Mouse (Mus musculus): ENCODE results near the gene Defb5. TPM values are rescaled to one million over a fixed set of nuclear protein-coding genes. Genes with fewer than 3 reads are reported as not detected.

Defb5 gene
- polyA plus RNA-seq (2012; rRNA removed): not detected in 2 replicates

DNA sequence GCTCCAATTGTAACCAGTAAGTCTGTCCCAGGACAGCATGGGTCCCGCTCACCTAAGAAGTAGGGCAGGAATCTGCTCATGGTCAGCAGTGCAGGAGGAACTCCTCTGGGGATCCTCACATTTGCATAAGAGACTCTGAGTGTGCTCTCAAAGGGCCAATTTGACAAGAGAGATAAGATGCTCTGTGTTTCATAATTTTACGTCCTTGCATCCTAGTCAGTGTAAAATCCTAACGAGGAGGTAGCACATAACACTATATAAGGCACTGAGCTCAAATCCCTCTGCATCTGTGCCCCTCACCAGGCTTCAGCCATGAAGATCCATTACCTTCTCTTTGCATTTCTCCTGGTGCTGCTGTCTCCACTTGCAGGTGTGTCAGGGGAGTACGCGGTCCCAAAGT lies at the start of gene Defb5:
Gene Defb5, plus strand, starts transcription at position 301 of the 400 bp plus-strand sequence.

DNA sequence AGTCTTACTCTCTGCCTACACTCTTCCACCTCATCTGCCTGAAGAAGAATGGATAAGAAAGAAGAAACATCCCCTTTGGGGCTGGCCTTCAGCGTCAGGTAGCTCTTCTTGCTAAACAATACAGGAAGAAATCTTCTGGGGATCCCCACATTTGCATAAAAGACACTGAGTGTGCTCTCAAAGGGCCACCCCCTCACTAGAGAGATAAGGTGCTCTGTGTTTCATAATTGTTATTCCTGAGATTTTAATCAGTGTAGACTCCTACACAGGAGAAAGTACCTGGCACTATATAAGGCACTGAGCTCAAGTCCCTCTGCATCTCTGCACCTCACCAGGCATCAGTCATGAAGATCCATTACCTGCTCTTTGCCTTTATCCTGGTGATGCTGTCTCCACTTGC lies 22.2 kb upstream of the Defb5 start, which contains the start of gene Defb6:
Gene Defb6, plus strand, starts transcription at position 318 of the 400 bp plus-strand sequence.

GRCm38 (mm10) chr8:19239616-19240015 lies 7.8 kb upstream of the Defb5 start, which contains the start of gene Defb46:
Defb46 (plus strand) TSS chr8:19239916.

DNA sequence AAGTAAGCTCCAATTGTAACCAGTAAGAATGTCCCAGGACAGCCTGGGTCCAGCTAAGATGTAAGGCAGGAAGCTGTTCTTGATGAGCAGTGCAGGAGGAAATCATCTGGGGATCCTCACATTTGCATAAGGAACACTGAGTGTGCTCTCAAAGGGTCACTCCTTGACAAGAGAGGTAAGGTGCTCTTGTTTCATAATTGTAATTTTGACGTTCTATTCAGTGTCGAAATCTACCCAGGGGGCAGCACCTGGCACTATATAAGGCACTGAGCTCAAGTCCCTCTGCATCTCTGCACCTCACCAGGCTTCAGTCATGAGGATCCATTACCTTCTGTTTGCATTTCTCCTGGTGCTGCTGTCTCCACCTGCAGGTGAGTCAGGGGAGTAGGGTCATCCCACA lies 45.7 kb downstream of the Defb5 start, which contains the start of gene Defb3:
Gene Defb3, plus strand, starts transcription at position 301 of the 400 bp plus-strand sequence.

Other genes with a start within 250 kb of the Defb5 start
- not detected in 2 replicates for gene Defb38, start 221.0 kb upstream of the Defb5 start, polyA plus RNA-seq (2012; rRNA removed)
- not detected in 2 replicates for gene Defb39, start 182.8 kb upstream of the Defb5 start, polyA plus RNA-seq (2012; rRNA removed)
- 0.10 TPM in 1 of 2 replicates, not detected in the other for gene Defb12, start 132.7 kb upstream of the Defb5 start, polyA plus RNA-seq (2012; rRNA removed)
- gene Defb34, start 123.8 kb upstream of the Defb5 start, polyA plus RNA-seq (2012; rRNA removed): not detected in 2 replicates
- gene Gm45826, start 106.8 kb upstream of the Defb5 start, polyA plus RNA-seq (2012; rRNA removed): not detected in 2 replicates
- gene Defb14, start 53.2 kb upstream of the Defb5 start, polyA plus RNA-seq (2012; rRNA removed): not detected in 2 replicates
- 0.30 and 3.7 TPM in 2 replicates for gene Defb4, start 48.9 kb upstream of the Defb5 start, polyA plus RNA-seq (2012; rRNA removed)
- gene Defb6, start 22.1 kb upstream of the Defb5 start, polyA plus RNA-seq (2012; rRNA removed): not detected in 2 replicates
- not detected in 2 replicates for gene Defb46, start 7.7 kb upstream of the Defb5 start, polyA plus RNA-seq (2012; rRNA removed)
- not detected in 2 replicates for gene Defb3, start 45.8 kb downstream of the Defb5 start, polyA plus RNA-seq (2012; rRNA removed)
- not detected in 2 replicates for gene Defb8, start 200.0 kb downstream of the Defb5 start, polyA plus RNA-seq (2012; rRNA removed)
- not detected in 2 replicates for gene Defb7, start 247.5 kb downstream of the Defb5 start, polyA plus RNA-seq (2012; rRNA removed)